Mouse (Mus musculus): ENCODE data around the gene Wdfy4. TPM values are rescaled to one million over a fixed set of nuclear protein-coding genes. Genes with fewer than 3 reads are reported as not detected.

Gene Wdfy4
- polyA plus RNA-seq, 1 experiment from 2014 or later, result 0.67 TPM

GRCm38 (mm10) chr14:32956486-32956885 lies 228.8 kb downstream of the Wdfy4 start:
- no peak overlapping the region for H3K9ac ChIP-seq
- no peak overlapping the region for H3K4me2 ChIP-seq
- ATAC-seq (ENCODE audit: insufficient number of reproducible peaks, low FRiP score, low TSS enrichment, low read depth), result no peak
- H3K27ac ChIP-seq, result no peak overlapping the region
- no peaks in the 10 kb centered on the region for H3K36me3 ChIP-seq
- WGBS, result 59% methylated on average over 8 of the region's 8 CpGs
- no peaks in the 10 kb centered on the region for H3K27me3 ChIP-seq
- no peaks in the 10 kb centered on the region for H3K9me3 ChIP-seq
- 0 out of 2 replicates have a peak, but pooled peaks cover 4% of the 10 kb centered on the region for H3K4me1 ChIP-seq
- H3K4me3 ChIP-seq, result no peak overlapping the region

- Histone ChIP-seq H3K9ac (no peak overlapping the region), H3K27ac (no peak overlapping the region), H3K4me3 (no peak overlapping the region), H3K4me2 (no peak overlapping the region), H3K4me1 (peaks cover 8% of the 10 kb centered on the region), H3K27me3 (no peaks in the 10 kb centered on the region), H3K9me3 (no peaks in the 10 kb centered on the region), H3K36me3 (no peaks in the 10 kb centered on the region)
- WGBS, result 43% methylated on average over 20 of the region's 20 CpGs
- no peak for ATAC-seq (ENCODE audit: insufficient number of reproducible peaks, low FRiP score, low TSS enrichment, low read depth)
Observed at GRCm38 (mm10) chr14:32950312-32951301, 234.7 kb downstream of the Wdfy4 start.

- Histone ChIP-seq H3K4me1 (peaks cover 8% of the 10 kb centered on the region), H3K27me3 (no peaks in the 10 kb centered on the region), H3K27ac (no peak overlapping the region), H3K9me3 (no peaks in the 10 kb centered on the region), H3K9ac (no peak overlapping the region), H3K4me3 (no peak overlapping the region), H3K36me3 (no peaks in the 10 kb centered on the region), H3K4me2 (no peak overlapping the region)
- no peak for ATAC-seq (ENCODE audit: insufficient number of reproducible peaks, low FRiP score, low TSS enrichment, low read depth)
- 91% methylated on average over 2 of the region's 2 CpGs for WGBS
Observed at GRCm38 (mm10) chr14:32947512-32947911, 237.8 kb downstream of the Wdfy4 start.

DNA sequence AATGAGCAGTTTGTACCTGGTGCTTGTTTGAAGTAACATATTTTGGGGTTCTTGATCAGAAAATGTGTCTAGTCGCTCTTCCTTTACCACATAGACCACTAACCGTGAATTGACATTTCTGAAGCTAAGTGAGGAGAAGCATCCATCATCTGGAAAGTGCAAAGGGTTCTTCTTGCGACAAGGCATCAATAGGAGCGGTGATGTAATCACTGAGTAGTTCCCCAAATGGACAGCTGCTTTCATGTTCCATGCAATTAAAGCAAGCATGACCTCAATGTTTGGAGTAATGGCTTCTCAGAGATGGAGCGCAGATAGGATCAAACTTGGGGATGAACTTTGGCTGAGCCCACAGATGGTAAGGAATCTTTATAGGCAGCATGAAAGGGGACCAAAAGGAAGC lies 246.1 kb downstream of the Wdfy4 start:
- Histone ChIP-seq H3K27ac (no peak overlapping the region), H3K4me1 (no peaks in the 10 kb centered on the region), H3K27me3 (0 out of 2 replicates have a peak, but pooled peaks cover 4% of the 10 kb centered on the region), H3K4me2 (no peak overlapping the region), H3K4me3 (no peak overlapping the region), H3K9ac (no peak overlapping the region), H3K9me3 (no peaks in the 10 kb centered on the region), H3K36me3 (no peaks in the 10 kb centered on the region)
- no peak for ATAC-seq (ENCODE audit: insufficient number of reproducible peaks, low FRiP score, low TSS enrichment, low read depth)
- 82% methylated on average over 5 of the region's 5 CpGs for WGBS

DNA sequence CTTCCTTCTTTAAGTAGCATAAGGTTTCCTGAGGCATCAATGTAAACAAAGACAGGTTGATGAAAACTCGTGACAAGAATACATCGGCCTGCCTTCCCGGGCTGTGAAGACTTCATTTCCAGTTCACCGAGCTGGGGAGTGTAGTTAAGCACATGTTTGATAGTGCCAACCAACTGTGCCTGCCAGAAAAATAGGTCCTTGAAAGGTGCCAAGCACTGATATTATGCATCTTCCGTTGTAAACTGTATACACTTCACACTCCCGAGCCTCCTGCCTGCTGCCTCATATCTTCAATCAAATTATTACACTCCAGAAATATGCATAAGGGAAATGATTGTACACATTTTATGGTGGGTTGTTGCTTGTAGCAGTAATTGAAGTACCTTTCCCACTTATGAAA lies 251.2 kb downstream of the Wdfy4 start:
- Histone ChIP-seq H3K27ac (no peak overlapping the region), H3K4me2 (no peak overlapping the region), H3K4me3 (no peak overlapping the region), H3K4me1 (no peaks in the 10 kb centered on the region), H3K9ac (no peak overlapping the region), H3K27me3 (no peaks in the 10 kb centered on the region), H3K36me3 (no peaks in the 10 kb centered on the region), H3K9me3 (no peaks in the 10 kb centered on the region)
- 76% methylated on average over 6 of the region's 6 CpGs for WGBS
- no peak for ATAC-seq (ENCODE audit: insufficient number of reproducible peaks, low FRiP score, low TSS enrichment, low read depth)

DNA sequence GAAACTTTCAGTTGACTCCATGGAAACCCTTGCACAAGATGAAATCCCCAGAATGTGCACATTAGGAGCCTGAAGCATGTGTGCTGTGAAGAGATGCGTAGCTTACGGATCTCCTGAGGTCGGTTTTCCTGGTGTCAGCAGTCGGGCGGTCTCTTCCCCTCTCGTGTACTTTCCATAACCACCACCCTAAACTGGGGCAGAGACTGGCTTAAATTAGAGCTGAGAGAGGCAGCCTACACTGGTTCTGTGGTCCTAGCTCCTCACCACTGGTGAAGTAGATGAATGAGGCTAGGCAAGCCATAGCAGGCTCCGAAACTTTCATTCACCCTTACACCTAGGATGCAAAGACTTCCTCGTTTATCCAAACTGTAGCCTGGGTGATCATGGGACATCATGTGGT lies 253.1 kb downstream of the Wdfy4 start:
- no peaks in the 10 kb centered on the region for H3K27me3 ChIP-seq
- no peak overlapping the region for H3K4me2 ChIP-seq
- no peaks in the 10 kb centered on the region for H3K4me1 ChIP-seq
- H3K27ac ChIP-seq, result no peak overlapping the region; the same call in 1 of the 2 replicates
- no peak overlapping the region for H3K9ac ChIP-seq
- H3K4me3 ChIP-seq, result no peak overlapping the region
- WGBS, result 77% methylated on average over 8 of the region's 8 CpGs
- H3K9me3 ChIP-seq, result no peaks in the 10 kb centered on the region
- no peaks in the 10 kb centered on the region for H3K36me3 ChIP-seq
- ATAC-seq (ENCODE audit: insufficient number of reproducible peaks, low FRiP score, low TSS enrichment, low read depth), result no peak

GRCm38 (mm10) chr14:32931709-32932108 lies 253.6 kb downstream of the Wdfy4 start:
- Histone ChIP-seq H3K27me3 (no peaks in the 10 kb centered on the region), H3K4me2 (no peak overlapping the region), H3K27ac (no peak overlapping the region), H3K36me3 (no peaks in the 10 kb centered on the region), H3K9ac (no peak overlapping the region), H3K4me3 (no peak overlapping the region), H3K4me1 (no peaks in the 10 kb centered on the region), H3K9me3 (no peaks in the 10 kb centered on the region)
- 80% methylated on average over 10 of the region's 10 CpGs for WGBS
- ATAC-seq (ENCODE audit: insufficient number of reproducible peaks, low FRiP score, low TSS enrichment, low read depth), result no peak

DNA sequence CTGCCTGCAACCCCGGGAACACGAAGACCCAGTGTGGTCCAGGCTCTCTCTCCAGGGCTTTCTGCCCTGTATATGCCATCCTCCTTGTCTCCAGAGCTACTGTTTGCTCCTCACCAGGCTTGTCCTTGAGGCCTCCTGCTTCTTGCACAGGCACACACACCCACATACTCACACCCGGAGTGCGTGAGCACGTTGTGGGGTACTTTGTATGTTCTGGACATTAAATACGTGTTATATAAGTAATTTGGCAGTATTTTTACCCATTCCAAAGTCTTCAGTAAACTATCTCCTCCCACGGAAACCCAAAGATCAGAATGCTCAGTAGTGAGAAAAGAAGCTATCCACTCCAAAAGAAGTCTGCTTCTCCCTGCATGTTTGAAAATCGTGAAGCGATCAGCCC lies 261.4 kb downstream of the Wdfy4 start:
- H3K36me3 ChIP-seq, result no peaks in the 10 kb centered on the region
- H3K9ac ChIP-seq, result no peak overlapping the region
- 77% methylated on average over 9 of the region's 9 CpGs for WGBS
- no peak overlapping the region for H3K27ac ChIP-seq
- no peak for ATAC-seq (ENCODE audit: insufficient number of reproducible peaks, low FRiP score, low TSS enrichment, low read depth)
- H3K4me2 ChIP-seq, result no peak overlapping the region
- H3K9me3 ChIP-seq, result no peaks in the 10 kb centered on the region
- no peaks in the 10 kb centered on the region for H3K4me1 ChIP-seq
- H3K27me3 ChIP-seq, result no peaks in the 10 kb centered on the region
- no peak overlapping the region for H3K4me3 ChIP-seq

DNA sequence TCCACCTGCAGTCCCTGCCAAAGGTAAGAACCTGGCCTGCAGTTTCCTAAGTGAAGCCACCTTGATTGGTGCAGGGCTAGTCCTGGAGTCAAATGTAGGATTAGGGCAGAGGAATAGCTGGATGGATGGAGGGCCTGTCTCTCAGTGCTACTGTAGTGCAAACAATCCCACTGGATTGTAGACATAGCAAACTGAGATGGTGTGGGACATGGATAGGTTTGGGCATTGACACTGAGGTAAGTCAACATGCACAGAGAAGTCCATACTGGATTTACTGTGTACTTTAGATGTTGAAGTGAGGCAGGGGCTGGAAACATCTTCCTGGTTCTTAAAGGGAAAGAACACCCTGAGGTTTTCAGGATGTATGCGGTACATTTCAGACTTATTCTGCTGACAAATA lies 267.4 kb downstream of the Wdfy4 start:
- no peak for ATAC-seq (ENCODE audit: insufficient number of reproducible peaks, low FRiP score, low TSS enrichment, low read depth)
- H3K9ac ChIP-seq, result no peak overlapping the region
- no peaks in the 10 kb centered on the region for H3K9me3 ChIP-seq
- no peak overlapping the region for H3K4me3 ChIP-seq
- H3K36me3 ChIP-seq, result no peaks in the 10 kb centered on the region
- no peak overlapping the region for H3K27ac ChIP-seq
- no peaks in the 10 kb centered on the region for H3K27me3 ChIP-seq
- no peaks in the 10 kb centered on the region for H3K4me1 ChIP-seq
- WGBS, result 94% methylated on average over 1 of the region's 1 CpGs
- H3K4me2 ChIP-seq, result no peak overlapping the region

DNA sequence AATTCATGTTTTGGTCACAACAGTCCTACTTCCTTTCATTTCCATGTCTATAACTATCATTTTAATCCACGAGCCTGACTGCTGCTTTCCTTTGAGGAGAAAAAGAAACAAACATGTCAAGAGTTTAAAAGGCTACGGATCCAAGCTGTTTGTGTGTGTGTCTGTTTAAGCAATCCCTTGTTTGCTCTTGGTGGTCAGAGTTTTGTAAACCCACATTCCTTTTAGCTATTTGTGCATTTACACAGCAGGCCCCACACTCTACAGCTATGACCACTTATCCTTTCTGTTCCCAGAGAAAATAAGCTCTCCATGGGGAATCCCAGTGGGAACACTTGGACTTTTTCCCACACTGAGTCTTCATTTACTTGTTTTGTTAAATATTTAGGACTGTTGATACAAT lies 269.9 kb downstream of the Wdfy4 start:
- Histone ChIP-seq H3K4me3 (no peak overlapping the region), H3K36me3 (no peaks in the 10 kb centered on the region), H3K9me3 (no peaks in the 10 kb centered on the region), H3K27me3 (no peaks in the 10 kb centered on the region), H3K4me2 (no peak overlapping the region), H3K4me1 (no peaks in the 10 kb centered on the region), H3K9ac (no peak overlapping the region), H3K27ac (no peak overlapping the region)
- 75% methylated on average over 2 of the region's 2 CpGs for WGBS
- ATAC-seq (ENCODE audit: insufficient number of reproducible peaks, low FRiP score, low TSS enrichment, low read depth), result no peak

DNA sequence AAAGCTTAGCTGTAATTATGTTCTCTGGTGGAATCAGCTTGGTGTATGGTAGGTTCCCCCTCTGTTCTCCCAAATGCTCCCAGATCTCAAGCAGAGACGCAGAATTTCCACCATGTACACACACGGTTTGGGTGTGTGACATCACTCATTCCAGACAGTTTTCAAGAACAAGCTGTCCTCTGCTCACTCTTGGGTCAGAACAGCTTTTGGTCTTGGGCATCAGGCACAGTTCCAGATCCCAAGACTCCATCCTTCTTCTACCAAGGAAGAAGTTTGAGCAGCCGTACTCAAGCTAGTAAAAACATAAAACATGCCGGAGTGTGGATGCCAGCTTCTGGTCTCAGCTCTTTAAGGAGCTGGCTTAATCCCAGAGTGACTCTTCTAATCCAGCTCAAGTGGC lies 274.1 kb downstream of the Wdfy4 start:
- no peak for ATAC-seq (ENCODE audit: insufficient number of reproducible peaks, low FRiP score, low TSS enrichment, low read depth)
- no peak overlapping the region for H3K27ac ChIP-seq
- no peak overlapping the region for H3K4me2 ChIP-seq
- no peak overlapping the region for H3K4me3 ChIP-seq
- 85% methylated on average over 4 of the region's 4 CpGs for WGBS
- H3K27me3 ChIP-seq, result no peaks in the 10 kb centered on the region
- H3K4me1 ChIP-seq, result no peaks in the 10 kb centered on the region
- no peaks in the 10 kb centered on the region for H3K36me3 ChIP-seq
- no peak overlapping the region for H3K9ac ChIP-seq
- no peaks in the 10 kb centered on the region for H3K9me3 ChIP-seq

Measured in limb, embryonic 15.5 days (tissue).